Mouse (Mus musculus) 3134 (cell line): ENCODE measurements at regions not wholly inside any gene's neighbourhood (a gene's known extent, or its start where the extent isn't known, plus 50 kb on each side); places are given as distances from the start of the nearest gene placed in this dataset.
"Not testable (repeated sequence)": the region's sequence is repeated elsewhere in the genome, so short reads cannot be mapped to it uniquely, and the experiment has no call there.

Experiments used
- DNase-seq: peaks from one replicate; pipeline ENCODE4 v3.0.0-alpha.2; 2011; ENCODE audit warnings: low spot score; ENCODE audit not compliant: insufficient read length; ENCODE audit errors: extremely low read depth

DNA sequence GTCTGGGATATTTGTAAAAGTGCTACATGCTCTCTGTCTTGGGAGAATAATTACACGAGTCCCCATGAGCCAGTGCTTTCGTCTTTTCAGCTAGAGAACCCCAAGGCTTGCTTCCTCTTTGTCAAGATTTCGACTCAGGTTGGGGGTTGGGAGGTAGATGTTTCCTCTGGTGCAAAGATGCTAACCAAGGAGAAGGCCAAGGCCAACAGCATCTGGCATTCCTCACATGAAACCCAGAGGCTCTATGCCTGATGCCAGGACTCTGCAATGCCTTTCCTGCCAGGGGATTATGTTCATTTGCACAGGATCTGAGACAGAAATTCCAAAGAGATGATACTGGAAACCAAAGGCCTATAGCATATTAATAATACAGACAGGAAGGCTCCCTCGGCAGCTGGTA, 198.2 kb upstream of the Six2 start:
- no peak for DNase-seq

GRCm38 (mm10) chr17:85881636-85882170, 193.6 kb upstream of the Six2 start:
- DNase-seq: no peak

- DNase-seq: no peak
Observed at GRCm38 (mm10) chr17:85881046-85881445, 193.0 kb upstream of the Six2 start.

DNA sequence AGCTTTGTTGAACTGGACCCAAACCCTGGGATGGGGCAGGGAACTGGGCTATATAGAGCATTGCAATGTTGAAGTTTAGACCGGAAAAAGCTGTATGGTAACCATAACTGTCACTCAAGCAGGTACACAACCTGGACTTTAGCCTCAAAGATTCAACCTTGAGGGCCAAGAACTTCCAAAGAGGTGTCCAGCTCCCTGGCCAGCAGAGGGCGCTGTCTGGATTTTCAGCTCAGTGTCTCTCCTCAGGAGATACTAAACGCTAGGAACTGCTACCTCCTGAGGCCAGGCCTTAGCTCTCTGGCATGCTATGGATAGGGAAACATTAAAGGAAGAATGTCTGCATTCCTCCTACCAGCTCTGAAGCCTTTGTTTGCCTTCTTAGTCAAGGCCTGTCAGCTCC, 189.4 kb upstream of the Six2 start:
- no peak for DNase-seq

DNA sequence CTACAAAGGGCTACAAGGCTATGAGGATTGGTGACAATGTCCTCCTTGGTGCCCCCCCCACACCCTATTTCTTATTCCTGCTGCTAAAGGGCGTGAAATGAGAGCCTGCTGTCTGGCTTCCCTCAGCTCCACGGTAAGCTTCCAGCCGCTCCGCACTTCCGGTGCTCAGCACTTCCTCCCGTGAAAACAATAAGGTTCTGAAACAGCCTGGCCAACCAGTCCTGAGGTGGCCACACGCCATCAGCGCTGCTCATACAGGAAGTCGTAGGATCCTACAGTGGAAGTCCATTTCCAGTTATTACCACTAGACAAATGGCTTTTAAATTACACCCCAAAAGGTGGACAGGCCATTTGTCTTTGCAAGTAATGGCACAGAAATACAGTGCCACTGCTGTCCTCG, 188.8 kb upstream of the Six2 start:
- DNase-seq: no peak

GRCm38 (mm10) chr17:85873853-85874586, 185.9 kb upstream of the Six2 start:
- DNase-seq: no peak

DNA sequence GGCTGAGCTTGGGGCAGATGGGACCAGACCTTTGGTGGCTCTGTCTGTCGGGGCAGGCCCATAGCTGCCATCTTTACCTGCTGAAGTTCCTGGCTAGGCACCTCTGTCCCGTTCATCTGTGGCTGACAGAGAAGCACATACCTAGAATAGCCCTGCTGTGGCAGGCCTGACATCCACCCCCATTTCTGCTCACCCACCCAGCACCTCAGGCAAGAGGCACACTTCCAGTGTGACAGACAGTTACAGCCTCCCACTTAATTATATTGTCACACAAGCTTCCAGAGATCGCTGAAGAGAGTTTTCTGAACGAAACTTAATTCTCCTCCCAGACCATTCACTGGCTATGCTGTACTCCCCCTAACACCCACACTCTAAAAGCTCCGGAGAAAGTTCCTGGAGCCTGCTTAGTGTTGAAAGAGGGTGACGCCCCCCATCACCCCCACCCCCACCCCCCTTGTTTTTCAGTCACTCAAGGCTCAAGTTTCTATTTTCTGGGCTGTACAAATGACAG, 184.9 kb upstream of the Six2 start:
- no peak for DNase-seq

DNA sequence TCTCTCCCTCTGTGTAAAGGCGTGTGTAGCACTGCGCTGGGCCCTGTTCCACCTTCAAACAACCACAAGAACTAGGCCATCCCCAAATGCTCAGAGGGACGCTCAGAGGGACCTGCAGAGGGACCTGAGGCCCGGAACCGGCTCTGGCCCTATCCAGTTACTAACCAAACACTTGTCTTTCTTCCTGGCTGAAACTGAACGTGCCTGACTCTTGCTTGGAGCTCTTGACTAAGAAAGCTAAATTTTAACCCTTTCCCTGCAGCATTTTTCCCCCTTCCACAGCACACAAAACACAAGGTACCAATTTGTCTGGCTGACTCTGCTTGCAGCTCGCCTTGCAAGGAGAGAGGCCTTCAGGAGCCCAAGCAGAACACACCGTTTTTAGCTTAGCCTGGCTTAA, 182.3 kb upstream of the Six2 start:
- no peak for DNase-seq

DNA sequence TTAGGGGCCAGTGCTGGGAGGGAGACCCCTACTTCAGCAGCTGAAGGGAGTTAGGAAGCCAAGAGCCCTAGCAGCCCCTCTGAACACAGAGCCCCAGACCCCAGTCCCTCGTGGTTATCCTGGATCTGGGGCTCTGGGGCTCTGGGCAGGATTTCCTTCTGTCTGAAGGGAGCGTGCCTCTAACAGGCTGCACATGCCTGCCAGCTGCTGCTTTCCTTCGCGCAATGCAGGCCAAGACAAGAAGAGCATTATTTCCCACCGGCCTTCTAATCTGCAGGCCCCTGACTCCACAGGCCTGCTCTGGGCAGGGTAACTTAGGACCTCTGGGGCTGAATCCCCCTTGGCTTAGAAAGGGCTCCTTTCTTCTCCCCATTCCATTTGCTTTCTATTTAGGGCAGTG, 181.1 kb upstream of the Six2 start:
- no peak for DNase-seq

DNA sequence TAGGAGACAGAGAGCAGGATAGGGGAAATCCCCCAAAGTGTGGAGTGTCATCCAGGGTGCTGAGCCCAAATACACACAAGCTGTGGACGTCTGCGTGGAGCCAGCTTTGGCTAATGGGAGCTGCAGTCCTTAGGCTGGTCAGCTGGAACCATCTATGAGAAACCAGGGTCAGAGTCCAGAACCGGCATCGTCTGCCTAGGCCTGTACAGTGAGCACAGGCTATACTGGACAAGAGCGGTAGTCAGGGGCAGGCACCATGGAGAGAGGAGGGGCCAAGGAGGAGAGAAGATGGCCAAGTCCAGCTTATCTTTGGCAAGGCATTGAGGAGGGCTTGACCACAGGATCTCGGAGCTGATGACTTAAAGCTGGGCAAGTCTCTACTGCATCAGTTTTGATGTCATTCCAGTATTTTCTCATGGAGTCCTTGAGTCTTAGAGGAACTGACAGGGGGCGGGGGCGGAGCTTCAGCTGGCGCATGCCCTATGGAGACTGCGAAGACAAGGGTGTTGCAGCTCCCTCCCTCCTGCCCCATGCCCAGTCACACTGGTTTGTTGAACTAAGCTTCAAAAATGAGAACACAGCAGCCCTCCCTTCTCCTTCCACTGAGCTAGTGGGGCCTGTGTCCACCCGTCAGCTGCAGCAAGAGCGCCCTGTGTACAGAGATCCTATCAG, 180.0 kb upstream of the Six2 start:
- no peak for DNase-seq

- DNase-seq: no peak
Observed at GRCm38 (mm10) chr17:85866581-85866980, 178.5 kb upstream of the Six2 start.

GRCm38 (mm10) chr17:85865940-85866339, 177.9 kb upstream of the Six2 start:
- DNase-seq: no peak

DNA sequence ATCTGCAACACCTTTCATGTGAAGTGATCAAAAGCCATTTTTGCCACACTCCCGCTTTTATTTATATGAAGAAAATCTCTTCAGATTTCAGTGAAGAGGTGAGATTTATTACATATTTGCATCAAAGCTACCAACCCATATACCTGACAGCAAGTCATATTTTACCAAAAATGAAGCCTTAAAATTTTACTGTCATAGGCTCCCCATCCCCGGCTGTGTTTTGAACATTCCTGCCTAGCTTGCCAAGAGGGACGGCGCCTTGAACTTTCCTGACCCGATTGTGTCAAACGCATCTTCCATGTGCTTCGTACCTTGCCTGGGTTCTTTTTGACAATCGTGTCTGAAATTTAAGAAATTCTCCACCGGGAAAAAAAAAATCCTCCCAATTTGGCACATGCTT, 173.3 kb upstream of the Six2 start:
- DNase-seq: no peak

DNA sequence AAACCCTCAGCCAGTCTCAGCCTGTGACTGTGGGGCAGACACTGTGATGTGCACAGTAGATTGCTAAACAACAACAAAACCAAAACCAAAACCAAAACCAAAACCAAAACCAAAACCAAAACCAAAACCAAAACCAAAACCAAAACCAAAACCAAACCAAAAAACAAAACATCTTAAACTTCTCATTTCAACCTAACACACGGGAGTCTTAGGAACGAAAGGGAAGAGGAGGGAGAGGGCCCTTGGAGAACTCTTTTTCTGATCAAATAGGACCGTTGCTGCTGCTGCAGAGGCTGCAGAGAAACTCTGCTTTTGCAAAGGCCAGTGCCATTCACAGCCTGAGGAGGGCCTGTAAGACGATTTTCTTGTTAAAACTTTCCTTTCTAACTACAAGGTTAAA, 172.7 kb upstream of the Six2 start:
- DNase-seq: peak; percentile 18

DNA sequence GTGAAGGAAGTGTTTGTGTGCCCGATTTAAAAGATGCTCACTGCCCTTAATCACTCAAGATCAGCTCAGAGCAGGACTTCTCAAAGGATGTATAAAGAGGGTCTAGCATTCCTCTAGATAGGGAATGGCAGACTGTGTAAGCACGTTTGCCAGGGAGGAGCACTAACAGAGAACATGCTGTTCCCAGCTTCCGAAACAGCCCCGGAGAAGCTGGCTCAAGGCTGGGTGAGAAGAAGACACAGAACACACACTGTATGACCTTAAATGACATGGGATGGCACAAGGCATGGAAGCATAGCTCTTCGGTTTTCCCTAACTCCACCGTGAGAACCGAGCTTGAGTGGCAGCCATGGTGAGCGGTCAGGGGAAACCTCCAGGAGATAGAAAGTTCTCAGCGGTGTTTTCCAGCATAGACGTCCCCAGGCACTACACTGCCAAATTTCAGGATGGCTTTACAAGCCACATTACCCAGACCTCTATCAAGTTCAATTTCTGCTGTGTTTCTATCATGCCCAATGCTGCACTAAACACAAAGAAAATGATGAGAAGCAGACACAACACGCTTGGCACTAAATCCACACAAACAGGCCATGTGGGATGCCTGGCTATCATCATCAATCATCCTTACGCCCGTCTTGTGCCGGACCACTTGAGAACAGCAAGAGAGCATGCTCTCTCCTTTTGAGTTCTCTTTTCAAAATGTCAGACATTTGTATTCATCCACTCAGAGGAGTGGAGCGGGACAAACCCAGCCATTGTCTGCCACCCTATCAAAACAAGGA, 172.0 kb upstream of the Six2 start:
- no peak for DNase-seq

DNA sequence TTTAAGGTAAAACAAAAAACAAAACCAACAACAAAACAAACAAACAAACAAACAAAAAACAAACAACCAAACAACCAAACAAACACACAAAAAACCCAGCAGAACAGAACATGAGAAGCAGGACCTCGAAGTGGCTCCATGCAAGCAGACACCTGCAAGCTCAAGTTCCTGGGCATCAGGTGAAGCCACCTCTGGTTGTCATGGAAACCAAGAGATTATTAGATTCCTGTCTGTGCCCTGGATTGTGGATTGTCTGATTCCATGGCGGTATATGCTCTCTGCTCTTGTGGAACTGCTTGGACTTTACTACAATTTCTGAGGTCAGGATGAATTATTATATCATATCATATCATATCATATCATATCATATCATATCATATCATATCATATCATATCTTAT, 170.4 kb upstream of the Six2 start:
- no peak for DNase-seq

GRCm38 (mm10) chr17:85857705-85858472, 169.8 kb upstream of the Six2 start:
- no peak for DNase-seq

GRCm38 (mm10) chr17:85856894-85857293, 168.8 kb upstream of the Six2 start:
- not testable (repeated sequence) for DNase-seq

DNA sequence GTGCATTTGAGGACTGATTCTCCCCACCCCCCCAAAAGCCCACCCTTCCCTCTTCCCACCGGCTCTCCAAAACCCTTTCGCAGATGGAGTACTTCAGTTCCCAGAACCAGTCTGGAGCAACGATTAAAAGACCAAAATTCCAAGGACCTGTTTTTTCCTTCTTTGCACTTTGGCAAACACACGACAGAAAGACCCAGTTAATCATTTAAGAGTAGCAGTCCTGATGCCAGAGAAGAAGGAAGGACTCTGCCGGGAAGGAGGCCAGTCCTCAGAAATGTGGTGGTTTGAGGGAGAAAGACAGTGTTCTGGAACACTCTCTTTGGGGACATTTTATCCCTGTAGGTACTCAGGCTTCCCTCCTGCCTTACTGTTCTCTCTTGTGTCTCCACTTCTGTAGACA, 165.1 kb upstream of the Six2 start:
- no peak for DNase-seq

- DNase-seq: no peak
Observed at GRCm38 (mm10) chr17:85848526-85848925, 160.5 kb upstream of the Six2 start.

DNA sequence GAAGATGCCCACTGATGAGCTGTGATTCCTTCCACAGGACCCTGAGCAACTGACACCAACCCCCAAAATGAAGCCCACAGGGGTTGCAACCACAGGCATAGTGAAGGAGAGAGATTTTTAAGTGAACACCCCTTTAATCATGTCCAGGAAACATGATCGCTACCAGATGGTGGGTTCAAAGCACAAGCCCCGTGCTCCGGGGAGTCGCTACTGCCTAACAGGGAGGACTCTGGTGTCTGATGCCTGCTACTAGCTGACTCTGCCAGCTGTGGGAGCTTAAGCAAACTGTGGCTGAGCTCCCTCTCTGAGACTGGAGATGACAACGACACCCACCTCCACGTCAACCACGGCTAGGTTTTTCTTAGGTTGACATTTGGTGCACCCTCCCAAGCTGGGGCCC, 159.7 kb upstream of the Six2 start:
- DNase-seq: no peak
